Mouse (Mus musculus): ENCODE data around the gene Olfr1234.

DNA sequence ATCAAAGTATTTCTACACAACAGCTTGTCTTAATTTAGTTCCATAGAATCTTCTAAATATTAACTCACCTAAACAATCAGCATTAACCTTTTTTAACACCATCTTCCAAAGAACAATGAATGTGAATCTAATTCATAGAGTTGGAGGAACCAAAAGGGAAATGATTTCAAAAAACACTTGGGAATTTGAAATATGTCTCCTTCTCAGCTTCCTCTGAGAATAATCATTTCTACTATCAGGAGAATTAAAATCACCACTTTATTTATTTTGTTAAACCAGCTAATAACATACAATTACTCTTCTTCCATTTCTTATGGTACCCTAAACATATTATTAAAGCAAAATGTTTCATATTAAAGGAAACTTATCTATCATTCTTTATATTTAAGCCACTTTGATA, 22.4 kb downstream of the Olfr1234 start, which contains the start of gene Olfr1233:
- TF ChIP-seq CTCF (IDR thresholded peaks at IDR 0.05; ENCODE audit: extremely low read depth, insufficient read depth, low read length) (no peak), POLR2A (IDR thresholded peaks at IDR 0.05; ENCODE audit: extremely low read depth, insufficient read depth, low read length) (no peak)

Measured in cortical plate, adult 2 months (tissue).